Mouse (Mus musculus): ENCODE measurements at regions not wholly inside any gene's neighbourhood (a gene's known extent, or its start where the extent isn't known, plus 50 kb on each side); places are given as distances from the start of the nearest gene placed in this dataset.

- WGBS: 67% methylated on average over 5 of the region's 5 CpGs
- DNase-seq (ENCODE audit: low spot score): no peak
- Histone ChIP-seq H3K4me3 (no peak overlapping the region), H3K27ac (peak overlapping the region; percentile 54), H3K27me3 (ENCODE audit: insufficient read depth, poor library complexity, severe bottlenecking) (peaks cover 3% of the 10 kb centered on the region; the same call in 1 of the 2 replicates), H3K9me3 (no peaks in the 10 kb centered on the region), H3K36me3 (no peaks in the 10 kb centered on the region), H3K4me1 (replicated peaks) (peaks cover 34% of the 10 kb centered on the region)
Observed at GRCm38 (mm10) chr2:92742025-92742424, 142.5 kb downstream of the Chst1 start.

- H3K4me3 ChIP-seq: no peak overlapping the region
- H3K4me1 ChIP-seq (replicated peaks): peaks cover 30% of the 10 kb centered on the region
- DNase-seq (ENCODE audit: low spot score): no peak
- no peaks in the 10 kb centered on the region for H3K36me3 ChIP-seq
- H3K27ac ChIP-seq: peak overlapping the region; percentile 54; the same call in 1 of the 2 replicates
- 0 out of 2 replicates have a peak, but pooled peaks cover 3% of the 10 kb centered on the region for H3K27me3 ChIP-seq (ENCODE audit: insufficient read depth, poor library complexity, severe bottlenecking)
- no peaks in the 10 kb centered on the region for H3K9me3 ChIP-seq
Observed at GRCm38 (mm10) chr2:92742671-92743070, 143.2 kb downstream of the Chst1 start.

GRCm38 (mm10) chr2:92743152-92743551 lies 143.6 kb downstream of the Chst1 start:
- Histone ChIP-seq H3K27ac (peak overlapping the region; percentile 54; the same call in 1 of the 2 replicates), H3K36me3 (no peaks in the 10 kb centered on the region), H3K4me3 (no peak overlapping the region), H3K27me3 (ENCODE audit: insufficient read depth, poor library complexity, severe bottlenecking) (0 out of 2 replicates have a peak, but pooled peaks cover 1% of the 10 kb centered on the region), H3K4me1 (replicated peaks) (peaks cover 25% of the 10 kb centered on the region), H3K9me3 (no peaks in the 10 kb centered on the region)
- no peak for DNase-seq (ENCODE audit: low spot score)
- WGBS: 38% methylated on average over 5 of the region's 5 CpGs

GRCm38 (mm10) chr2:92743911-92744310 lies 144.4 kb downstream of the Chst1 start:
- H3K27ac ChIP-seq: no peak overlapping the region
- peaks cover 23% of the 10 kb centered on the region for H3K4me1 ChIP-seq (replicated peaks)
- no peak overlapping the region for H3K4me3 ChIP-seq
- no peaks in the 10 kb centered on the region for H3K27me3 ChIP-seq (ENCODE audit: insufficient read depth, poor library complexity, severe bottlenecking)
- no peaks in the 10 kb centered on the region for H3K9me3 ChIP-seq
- no peak for DNase-seq (ENCODE audit: low spot score)
- WGBS: 54% methylated on average over 5 of the region's 5 CpGs
- no peaks in the 10 kb centered on the region for H3K36me3 ChIP-seq

- 73% methylated on average over 2 of the region's 2 CpGs for WGBS
- Histone ChIP-seq H3K27ac (no peak overlapping the region), H3K4me3 (no peak overlapping the region), H3K4me1 (replicated peaks) (peaks cover 46% of the 10 kb centered on the region), H3K9me3 (no peaks in the 10 kb centered on the region), H3K36me3 (no peaks in the 10 kb centered on the region), H3K27me3 (ENCODE audit: insufficient read depth, poor library complexity, severe bottlenecking) (peaks cover 4% of the 10 kb centered on the region; the same call in 1 of the 2 replicates)
- no peak for DNase-seq (ENCODE audit: low spot score)
Observed at GRCm38 (mm10) chr2:92747406-92747805, 147.9 kb downstream of the Chst1 start.

- Histone ChIP-seq H3K27ac (peak overlapping the region; percentile 80), H3K9me3 (no peaks in the 10 kb centered on the region), H3K36me3 (no peaks in the 10 kb centered on the region), H3K4me3 (no peak overlapping the region), H3K27me3 (ENCODE audit: insufficient read depth, poor library complexity, severe bottlenecking) (peaks cover 8% of the 10 kb centered on the region), H3K4me1 (replicated peaks) (peaks cover 26% of the 10 kb centered on the region)
- no peak for DNase-seq (ENCODE audit: low spot score)
- 42% methylated on average over 4 of the region's 4 CpGs for WGBS
Observed at GRCm38 (mm10) chr2:92750116-92750515, 150.6 kb downstream of the Chst1 start.

- Histone ChIP-seq H3K4me3 (no peak overlapping the region), H3K9me3 (no peaks in the 10 kb centered on the region), H3K4me1 (replicated peaks) (peaks cover 26% of the 10 kb centered on the region), H3K27ac (peak overlapping the region; percentile 80), H3K27me3 (ENCODE audit: insufficient read depth, poor library complexity, severe bottlenecking) (peaks cover 8% of the 10 kb centered on the region), H3K36me3 (no peaks in the 10 kb centered on the region)
- peak; percentile 35 for DNase-seq (ENCODE audit: low spot score)
- WGBS: 38% methylated on average over 4 of the region's 4 CpGs
Observed at GRCm38 (mm10) chr2:92750672-92751071, 151.2 kb downstream of the Chst1 start.

- peaks cover 26% of the 10 kb centered on the region for H3K4me1 ChIP-seq (replicated peaks)
- no peak for DNase-seq (ENCODE audit: low spot score)
- H3K27me3 ChIP-seq (ENCODE audit: insufficient read depth, poor library complexity, severe bottlenecking): peaks cover 8% of the 10 kb centered on the region
- no peak overlapping the region for H3K4me3 ChIP-seq
- H3K27ac ChIP-seq: peak overlapping the region; percentile 18; the same call in 1 of the 2 replicates
- H3K9me3 ChIP-seq: no peaks in the 10 kb centered on the region
- H3K36me3 ChIP-seq: no peaks in the 10 kb centered on the region
- WGBS: 52% methylated on average over 8 of the region's 8 CpGs
Observed at GRCm38 (mm10) chr2:92751256-92751655, 151.7 kb downstream of the Chst1 start.

- Histone ChIP-seq H3K4me3 (no peak overlapping the region), H3K27ac (no peak overlapping the region), H3K9me3 (no peaks in the 10 kb centered on the region), H3K4me1 (replicated peaks) (peaks cover 26% of the 10 kb centered on the region), H3K27me3 (ENCODE audit: insufficient read depth, poor library complexity, severe bottlenecking) (peaks cover 8% of the 10 kb centered on the region), H3K36me3 (no peaks in the 10 kb centered on the region)
- WGBS: 87% methylated on average over 3 of the region's 3 CpGs
- DNase-seq (ENCODE audit: low spot score): no peak
Observed at GRCm38 (mm10) chr2:92752156-92752555, 152.6 kb downstream of the Chst1 start.

GRCm38 (mm10) chr2:92752794-92753193 lies 153.3 kb downstream of the Chst1 start:
- Histone ChIP-seq H3K9me3 (no peaks in the 10 kb centered on the region), H3K4me3 (no peak overlapping the region), H3K27me3 (ENCODE audit: insufficient read depth, poor library complexity, severe bottlenecking) (peaks cover 8% of the 10 kb centered on the region), H3K27ac (no peak overlapping the region), H3K36me3 (no peaks in the 10 kb centered on the region), H3K4me1 (replicated peaks) (peaks cover 26% of the 10 kb centered on the region)
- DNase-seq (ENCODE audit: low spot score): no peak
- 90% methylated on average over 8 of the region's 8 CpGs for WGBS

- no peak overlapping the region for H3K4me3 ChIP-seq
- 77% methylated on average over 10 of the region's 10 CpGs for WGBS
- no peak for DNase-seq (ENCODE audit: low spot score)
Observed at GRCm38 (mm10) chr2:92754505-92755280, 155.2 kb downstream of the Chst1 start.

GRCm38 (mm10) chr2:92756491-92756890 lies 157.0 kb downstream of the Chst1 start:
- H3K9me3 ChIP-seq: no peaks in the 10 kb centered on the region
- DNase-seq (ENCODE audit: low spot score): peak; percentile 1
- no peak overlapping the region for H3K4me3 ChIP-seq
- 94% methylated on average over 1 of the region's 1 CpGs for WGBS
- peaks cover 4% of the 10 kb centered on the region for H3K27me3 ChIP-seq (ENCODE audit: insufficient read depth, poor library complexity, severe bottlenecking)
- H3K36me3 ChIP-seq: no peaks in the 10 kb centered on the region
- H3K27ac ChIP-seq: no peak overlapping the region
- H3K4me1 ChIP-seq (replicated peaks): peaks cover 22% of the 10 kb centered on the region

More at GRCm38 (mm10) chr2:92754505-92755280, 155.2 kb downstream of the Chst1 start:
- H3K9me3 ChIP-seq: no peaks in the 10 kb centered on the region
- H3K36me3 ChIP-seq: no peaks in the 10 kb centered on the region
- peaks cover 39% of the 10 kb centered on the region for H3K4me1 ChIP-seq (replicated peaks)
- no peak overlapping the region for H3K27ac ChIP-seq
- peaks cover 4% of the 10 kb centered on the region for H3K27me3 ChIP-seq (ENCODE audit: insufficient read depth, poor library complexity, severe bottlenecking)

GRCm38 (mm10) chr2:92758775-92759174 lies 156.1 kb upstream of the Syt13 start:
- Histone ChIP-seq H3K27me3 (ENCODE audit: insufficient read depth, poor library complexity, severe bottlenecking) (no peaks in the 10 kb centered on the region; the same call in 1 of the 2 replicates), H3K4me3 (no peak overlapping the region), H3K27ac (no peak overlapping the region), H3K36me3 (no peaks in the 10 kb centered on the region), H3K4me1 (replicated peaks) (peaks cover 19% of the 10 kb centered on the region), H3K9me3 (no peaks in the 10 kb centered on the region)
- 77% methylated on average over 3 of the region's 3 CpGs for WGBS
- DNase-seq (ENCODE audit: low spot score): no peak
